Mouse (Mus musculus) testis, postnatal 10 days (tissue): Measurements from ENCODE around the gene Slc2a1.

Experiments
- DNase-seq: peaks from one replicate; pipeline ENCODE4 v3.0.0; 2021; ENCODE audit warnings: low spot score

Slc2a1 gene

DNA sequence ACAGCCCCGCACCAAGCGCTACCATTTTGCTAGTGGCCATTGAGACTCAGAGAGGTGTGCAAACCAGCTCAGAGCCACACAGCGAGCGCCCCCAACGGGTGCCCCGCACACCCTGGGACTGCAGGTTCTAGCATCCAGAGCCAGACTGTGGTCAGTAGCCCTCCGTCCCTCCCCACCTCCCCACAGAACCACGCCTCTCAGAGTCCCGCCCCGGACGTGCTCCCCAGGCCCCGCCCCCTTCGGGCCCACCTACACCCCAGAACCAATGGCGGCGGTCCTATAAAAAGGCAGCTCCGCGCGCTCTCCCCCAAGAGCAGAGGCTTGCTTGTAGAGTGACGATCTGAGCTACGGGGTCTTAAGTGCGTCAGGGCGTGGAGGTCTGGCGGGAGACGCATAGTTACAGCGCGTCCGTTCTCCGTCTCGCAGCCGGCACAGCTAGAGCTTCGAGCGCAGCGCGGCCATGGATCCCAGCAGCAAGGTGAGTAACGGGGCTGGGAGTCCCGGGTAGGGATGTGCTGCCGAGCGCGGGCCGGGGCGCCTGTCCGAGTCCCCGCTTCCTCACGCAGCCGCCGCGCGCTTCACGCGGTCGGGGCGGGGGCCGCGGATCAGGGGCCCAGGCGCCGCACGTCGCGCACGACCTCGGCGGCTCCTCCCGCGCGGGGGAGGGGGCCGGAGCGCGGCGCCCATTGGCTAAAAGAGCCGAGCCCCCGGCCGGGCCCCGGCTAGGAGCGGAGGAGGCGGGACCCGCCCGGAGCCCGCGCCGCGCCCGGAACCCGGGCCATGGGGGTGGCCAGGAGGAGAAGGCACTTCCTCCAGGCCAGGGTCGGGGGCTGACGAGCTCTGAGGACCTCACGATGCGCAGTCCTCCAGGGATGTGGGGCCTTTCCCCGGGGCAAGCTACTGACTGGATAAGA lies at the start of gene Slc2a1:
Gene Slc2a1, plus strand, starts transcription at position 217 of the 914 bp plus-strand sequence.
- peak; percentile 95 for DNase-seq

DNA sequence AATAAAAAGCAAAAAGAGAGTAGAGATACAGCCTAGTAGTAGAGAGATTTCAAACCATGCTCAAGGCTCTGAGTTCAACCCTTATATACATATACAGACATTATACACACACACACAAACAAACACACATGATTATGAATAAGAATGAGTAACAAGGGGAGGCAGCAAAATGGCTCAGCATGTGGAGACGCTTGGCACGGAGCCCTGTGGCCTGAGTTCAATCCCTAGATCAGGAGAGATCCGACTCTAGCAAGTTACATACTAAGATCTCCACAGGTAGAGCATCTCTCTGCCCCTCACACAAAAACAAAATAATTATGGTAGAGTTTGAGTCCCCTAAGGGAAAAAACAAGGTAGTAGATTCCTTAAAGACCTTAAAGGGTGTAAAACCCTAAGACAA lies 41.7 kb upstream of the Slc2a1 start:
- DNase-seq, result no peak

DNA sequence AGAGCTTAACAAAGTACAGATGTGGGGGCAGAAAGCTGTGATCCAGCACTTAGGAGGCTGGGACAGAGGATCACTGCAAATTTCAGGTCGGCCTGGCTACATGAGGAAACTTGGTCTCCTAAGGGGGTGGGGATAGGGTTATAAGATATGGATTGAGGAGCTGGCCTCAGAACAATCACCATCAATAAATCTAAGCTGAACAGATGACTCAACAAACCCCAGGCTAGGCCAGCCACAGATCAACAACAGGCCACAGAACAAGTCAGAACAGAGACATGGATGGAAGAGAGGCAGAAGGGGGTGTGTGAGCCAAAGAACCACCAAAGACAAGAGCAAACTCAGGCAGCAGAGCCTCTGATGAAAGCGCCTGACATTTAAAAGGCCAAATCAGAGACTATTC lies 41.3 kb upstream of the Slc2a1 start:
- DNase-seq, result no peak

- no peak for DNase-seq
Measured at GRCm38 (mm10) chr4:119068918-119069317, 39.6 kb upstream of the Slc2a1 start.

DNA sequence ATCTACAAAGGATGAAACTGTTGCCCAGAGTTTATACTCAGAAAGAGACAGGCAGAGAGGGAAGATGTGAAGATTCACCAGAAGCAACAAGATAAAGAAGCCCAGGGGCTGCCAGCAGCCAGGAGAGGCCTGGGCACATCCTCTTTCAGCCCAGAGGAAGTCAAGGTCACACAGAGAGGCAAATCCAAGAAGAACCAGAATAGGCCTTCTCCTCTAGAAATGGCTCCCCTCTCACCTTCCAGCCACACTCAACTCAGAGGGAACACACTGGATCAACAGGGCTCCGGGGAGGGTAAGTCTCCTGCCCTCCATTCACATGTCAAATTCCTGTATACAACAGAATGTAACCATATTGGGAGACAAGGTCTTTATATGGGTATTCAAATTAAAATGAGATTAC lies 38.3 kb upstream of the Slc2a1 start:
- DNase-seq, result no peak

DNA sequence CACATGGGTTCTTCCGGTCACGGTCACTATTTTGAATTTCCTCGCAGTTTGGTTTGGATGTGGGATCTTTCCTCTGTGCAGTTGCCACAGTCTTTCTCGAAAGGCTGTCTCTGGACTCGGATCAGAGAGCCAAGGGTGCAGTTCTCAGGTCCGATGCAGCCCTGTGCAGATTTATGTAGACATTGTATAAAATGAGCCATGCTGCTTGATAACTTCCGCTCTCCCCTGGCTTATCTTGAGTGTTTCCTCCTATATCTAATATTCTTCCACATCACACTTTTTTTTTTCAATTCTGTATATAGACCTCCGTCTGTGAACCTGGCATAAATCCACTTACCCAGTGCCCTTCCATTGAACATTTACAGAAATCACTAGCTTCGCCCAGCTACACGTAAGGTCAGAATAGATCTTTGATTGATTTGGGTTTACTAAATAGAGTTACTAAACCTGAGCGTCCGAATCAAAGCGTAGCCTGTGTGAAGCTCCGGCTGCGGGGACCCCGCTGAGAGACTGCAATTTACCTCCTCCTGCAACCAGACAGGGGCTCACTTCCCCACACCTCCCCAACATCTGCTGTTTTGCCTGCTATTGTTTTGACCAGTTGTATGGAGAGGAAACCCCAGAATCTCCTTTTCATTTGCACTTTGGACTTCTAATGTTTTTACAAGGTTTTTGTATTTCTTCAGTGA lies 37.4 kb upstream of the Slc2a1 start:
- no peak for DNase-seq

DNA sequence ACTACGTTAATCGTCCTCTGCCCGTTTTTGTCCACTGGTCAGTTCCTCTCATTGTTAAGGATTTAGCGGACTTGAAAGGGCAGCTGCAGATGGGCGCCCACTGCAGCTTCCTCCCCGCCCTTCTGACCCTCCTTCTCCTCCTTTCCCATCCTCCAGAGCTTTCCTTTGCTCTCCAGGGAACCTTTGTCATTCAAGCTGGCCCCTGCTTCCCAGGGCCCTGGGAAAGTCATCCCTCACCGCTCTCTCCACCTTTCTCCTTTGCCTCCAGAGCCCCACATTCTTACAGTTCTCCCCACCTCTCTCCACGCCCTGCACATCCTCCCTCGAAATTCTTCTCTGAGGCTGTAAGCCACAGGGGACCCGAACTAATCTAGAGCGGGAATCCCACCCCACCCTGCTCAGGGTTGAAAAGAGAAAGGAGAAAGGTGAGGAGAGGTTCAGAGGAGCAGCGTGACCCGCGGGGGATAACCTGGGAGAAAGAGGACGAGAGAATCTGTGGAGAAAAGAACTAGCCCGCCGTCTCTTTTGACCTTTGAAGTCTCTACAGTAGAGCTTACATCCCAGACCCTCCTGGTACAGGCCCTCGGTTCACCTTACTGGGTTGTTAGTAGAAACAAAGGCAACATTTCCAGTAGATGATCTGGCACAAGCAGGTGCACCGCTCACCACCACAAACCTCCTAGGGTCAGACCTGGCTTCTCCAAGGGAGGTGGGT lies 36.7 kb upstream of the Slc2a1 start:
- no peak for DNase-seq

- no peak for DNase-seq
Measured at GRCm38 (mm10) chr4:119072363-119072940, 36.1 kb upstream of the Slc2a1 start.

- DNase-seq, result peak; percentile 46
Measured at GRCm38 (mm10) chr4:119072941-119073451, 35.5 kb upstream of the Slc2a1 start.

- DNase-seq, result no peak
Measured at GRCm38 (mm10) chr4:119073626-119074025, 34.9 kb upstream of the Slc2a1 start.

GRCm38 (mm10) chr4:119074596-119074995 lies 33.9 kb upstream of the Slc2a1 start:
- DNase-seq, result no peak

GRCm38 (mm10) chr4:119075273-119075672 lies 33.2 kb upstream of the Slc2a1 start:
- DNase-seq, result no peak

DNA sequence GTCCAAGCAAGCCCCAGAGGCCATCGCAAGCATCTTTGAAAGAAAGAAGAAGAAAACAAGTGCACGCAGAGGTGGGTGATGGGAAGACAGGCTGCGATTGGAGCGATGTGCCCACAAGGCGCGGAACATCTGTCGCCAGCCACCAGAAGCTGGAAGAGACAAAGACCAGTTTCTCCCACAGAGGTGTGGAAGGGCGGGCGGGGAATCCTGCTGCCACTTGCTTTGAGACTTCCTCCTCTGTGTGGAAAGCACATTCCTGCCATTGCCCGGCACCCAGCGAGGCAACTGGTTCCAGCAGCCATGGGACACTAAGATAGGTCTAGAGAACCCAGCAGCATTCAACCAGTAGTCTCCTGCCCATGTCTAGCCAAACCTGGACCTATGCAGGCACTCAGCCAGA lies 32.2 kb upstream of the Slc2a1 start:
- no peak for DNase-seq

- no peak for DNase-seq
Measured at GRCm38 (mm10) chr4:119077084-119077682, 31.3 kb upstream of the Slc2a1 start.

GRCm38 (mm10) chr4:119079928-119080327 lies 28.6 kb upstream of the Slc2a1 start:
- no peak for DNase-seq

DNA sequence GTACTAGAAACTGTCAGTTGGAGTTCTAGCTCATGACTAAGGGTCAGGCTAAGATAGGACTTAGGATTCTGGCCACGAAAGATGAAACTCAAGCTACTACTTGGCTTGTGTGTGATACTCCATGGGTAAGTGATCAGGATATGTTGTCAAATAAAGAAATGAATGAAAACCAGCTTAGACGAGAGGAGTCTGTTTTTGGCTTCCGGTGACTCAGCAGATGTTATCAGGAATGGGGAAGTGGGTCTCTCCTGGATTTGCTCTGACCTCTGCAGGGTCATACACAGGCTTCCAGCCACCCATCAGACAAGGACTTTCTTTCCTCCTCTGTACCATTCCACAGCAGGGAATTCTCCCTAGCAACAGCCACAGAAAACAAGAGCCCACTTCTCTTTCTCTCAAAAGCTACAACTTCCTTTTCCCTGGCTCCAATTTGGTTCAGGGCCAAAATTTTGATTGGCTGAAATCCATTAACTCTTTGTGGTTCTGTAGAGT lies 25.7 kb upstream of the Slc2a1 start:
- DNase-seq, result no peak

GRCm38 (mm10) chr4:119088424-119088823 lies 20.1 kb upstream of the Slc2a1 start:
- DNase-seq, result no peak

DNA sequence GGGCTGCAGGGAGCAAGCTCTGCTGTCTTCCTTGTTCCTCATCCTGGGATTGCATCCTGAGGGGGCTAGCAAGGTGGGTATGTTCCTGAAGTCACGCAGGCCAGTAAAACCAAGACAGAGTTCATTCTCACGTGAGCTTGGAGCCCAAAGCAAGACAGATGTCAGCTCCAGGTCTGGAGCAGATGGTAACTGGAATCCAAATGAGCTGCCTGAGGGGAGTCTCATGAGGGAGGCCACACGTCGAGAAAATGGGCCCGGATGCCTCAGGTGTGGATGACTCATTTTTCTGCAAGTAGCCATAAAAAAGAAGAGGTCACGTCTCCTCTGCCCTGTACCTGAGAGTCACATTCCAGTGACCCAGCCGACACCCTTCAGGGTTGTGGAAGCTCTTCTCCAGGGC lies 14.6 kb upstream of the Slc2a1 start:
- no peak for DNase-seq

- no peak for DNase-seq
Measured at GRCm38 (mm10) chr4:119094987-119095386, 13.5 kb upstream of the Slc2a1 start.

- DNase-seq, result no peak
Measured at GRCm38 (mm10) chr4:119096401-119096800, 12.1 kb upstream of the Slc2a1 start.

GRCm38 (mm10) chr4:119097421-119097820 lies 11.1 kb upstream of the Slc2a1 start:
- DNase-seq, result no peak
